Mouse (Mus musculus) ovary, postnatal 10 days (tissue): ENCODE results near the gene Sdc3.

ENCODE experiments used
- DNase-seq: peaks from one replicate; pipeline ENCODE4 v3.0.0; 2022; ENCODE audit warnings: low spot score

Sdc3 gene

DNA sequence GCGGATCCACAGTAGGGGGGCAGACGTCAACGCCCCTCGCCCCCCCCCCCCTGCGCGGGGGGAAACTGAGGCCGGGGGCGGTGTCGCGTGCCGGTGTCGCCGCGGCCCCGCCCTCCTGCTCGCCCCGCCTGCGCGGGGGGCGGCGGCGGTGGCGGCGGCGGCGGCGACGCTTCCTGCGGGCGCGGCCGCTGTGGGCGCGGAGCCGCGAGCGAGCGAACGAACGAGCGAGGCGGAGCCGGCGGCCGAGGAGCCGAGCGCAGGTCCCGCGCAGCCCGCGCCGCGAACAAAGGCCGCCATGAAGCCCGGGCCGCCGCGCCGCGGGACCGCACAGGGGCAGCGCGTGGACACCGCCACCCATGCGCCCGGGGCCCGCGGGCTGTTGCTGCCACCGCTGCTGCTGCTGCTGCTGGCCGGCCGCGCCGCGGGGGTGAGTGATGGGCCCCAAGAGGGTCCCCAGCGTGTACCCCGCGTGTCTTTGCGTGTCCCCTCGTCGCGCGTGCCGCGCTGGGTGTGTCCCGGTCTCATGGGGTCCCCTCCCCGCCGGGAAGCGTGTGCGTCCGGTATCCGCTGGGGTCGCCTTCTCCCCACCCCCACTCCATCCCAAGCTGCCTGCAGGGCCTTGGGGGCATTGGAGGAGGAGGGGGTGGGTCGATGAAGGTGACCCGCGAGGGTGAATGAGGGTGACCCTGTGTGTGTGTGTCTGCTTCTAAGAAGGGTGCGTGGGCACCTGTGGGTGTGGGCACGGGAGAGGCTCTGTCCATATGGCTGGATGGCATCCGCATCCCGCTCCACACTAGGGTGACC lies at the start of gene Sdc3:
Gene Sdc3 (plus strand): TSS at position 162 of the 804 bp plus-strand sequence.
- DNase-seq = no peak

- DNase-seq = no peak
Measured at GRCm38 (mm10) chr4:130744058-130744457, 48.3 kb upstream of the Sdc3 start.

- no peak for DNase-seq
Measured at GRCm38 (mm10) chr4:130745561-130746306, 46.6 kb upstream of the Sdc3 start.

DNA sequence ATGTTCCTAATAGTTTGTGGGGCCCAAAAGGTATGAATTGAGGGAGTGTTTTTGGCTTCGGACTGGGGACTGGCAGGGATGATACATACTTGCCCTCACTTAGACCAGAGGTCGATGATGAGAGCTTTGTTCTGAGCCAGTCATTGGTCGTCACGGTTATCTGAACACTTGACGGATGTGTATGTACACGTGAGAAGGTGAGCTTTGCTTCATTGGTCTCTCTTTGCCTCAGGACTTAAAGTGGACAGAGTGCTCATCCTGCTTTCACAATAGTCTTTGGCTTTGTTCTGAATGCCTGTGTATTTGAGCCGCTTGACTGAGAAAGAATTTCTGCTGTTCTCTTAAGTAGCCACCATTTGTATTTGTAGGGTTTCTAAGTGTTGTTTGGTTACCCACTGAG lies 42.8 kb upstream of the Sdc3 start:
- no peak for DNase-seq

- DNase-seq = no peak
Measured at GRCm38 (mm10) chr4:130751966-130752365, 40.4 kb upstream of the Sdc3 start.

GRCm38 (mm10) chr4:130752591-130752990 lies 39.7 kb upstream of the Sdc3 start:
- DNase-seq = no peak

DNA sequence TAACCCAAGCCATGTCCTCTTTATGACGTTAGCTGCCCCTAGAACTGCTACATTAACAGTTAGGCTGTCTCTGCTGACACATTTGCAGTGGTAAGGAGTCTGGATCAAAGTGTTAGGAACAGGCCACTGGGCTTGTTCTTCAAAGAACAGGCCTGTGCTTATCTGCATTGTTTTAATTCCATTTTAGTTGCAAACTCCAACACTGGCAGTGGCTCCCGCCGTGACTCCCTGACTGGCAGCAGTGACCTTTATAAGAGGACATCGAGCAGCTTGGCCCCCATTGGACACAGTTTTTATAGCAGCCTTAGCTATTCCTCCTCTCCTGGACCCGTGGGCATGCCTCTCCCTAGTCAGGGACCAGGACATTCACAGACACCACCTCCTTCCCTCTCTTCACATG lies 38.6 kb upstream of the Sdc3 start:
- no peak for DNase-seq

DNA sequence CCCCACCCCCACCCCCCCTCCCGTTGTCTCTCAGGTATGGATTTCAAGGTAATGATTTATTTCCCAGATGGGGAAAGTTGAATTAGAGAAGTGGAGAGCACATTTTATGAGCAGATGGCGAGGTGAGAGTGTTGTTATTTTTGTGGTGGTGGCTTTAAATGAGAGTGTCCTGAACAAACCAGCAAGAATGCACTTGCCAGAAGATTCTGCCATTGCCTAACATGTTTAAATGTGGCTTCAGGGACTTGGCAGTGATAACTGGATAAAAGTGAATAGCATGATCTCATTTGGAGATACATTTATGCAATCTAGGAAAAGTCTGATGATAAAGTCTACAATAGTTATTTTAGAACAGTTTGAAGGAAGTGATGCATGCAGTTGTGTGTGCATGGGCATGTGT lies 37.6 kb upstream of the Sdc3 start:
- DNase-seq = no peak

- DNase-seq = no peak
Measured at GRCm38 (mm10) chr4:130759875-130760274, 32.5 kb upstream of the Sdc3 start.

- no peak for DNase-seq
Measured at GRCm38 (mm10) chr4:130761809-130762208, 30.5 kb upstream of the Sdc3 start.

GRCm38 (mm10) chr4:130765399-130766160 lies 26.8 kb upstream of the Sdc3 start:
- DNase-seq = no peak

DNA sequence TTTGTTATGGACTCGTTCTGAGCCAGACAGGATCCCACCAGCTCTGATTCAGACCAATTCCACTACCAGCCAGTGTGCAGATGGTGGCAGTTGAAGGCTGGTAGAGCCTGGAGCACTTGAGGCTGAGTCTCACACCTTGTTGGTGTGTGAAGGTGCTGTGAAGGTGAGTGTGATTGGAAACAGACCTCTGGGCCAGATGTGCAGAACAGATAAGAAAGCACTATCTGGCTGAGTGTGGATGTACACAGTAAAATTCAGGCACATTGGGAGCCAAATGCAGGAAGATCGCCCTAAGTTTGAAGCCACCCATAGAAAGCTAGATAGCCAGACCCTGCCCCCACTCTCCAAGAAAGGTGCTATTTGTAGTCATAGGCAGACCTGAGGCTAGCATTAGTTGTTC lies 25.9 kb upstream of the Sdc3 start:
- no peak for DNase-seq

- DNase-seq = no peak
Measured at GRCm38 (mm10) chr4:130766926-130767325, 25.4 kb upstream of the Sdc3 start.

- DNase-seq = no peak
Measured at GRCm38 (mm10) chr4:130773899-130774298, 18.4 kb upstream of the Sdc3 start.

DNA sequence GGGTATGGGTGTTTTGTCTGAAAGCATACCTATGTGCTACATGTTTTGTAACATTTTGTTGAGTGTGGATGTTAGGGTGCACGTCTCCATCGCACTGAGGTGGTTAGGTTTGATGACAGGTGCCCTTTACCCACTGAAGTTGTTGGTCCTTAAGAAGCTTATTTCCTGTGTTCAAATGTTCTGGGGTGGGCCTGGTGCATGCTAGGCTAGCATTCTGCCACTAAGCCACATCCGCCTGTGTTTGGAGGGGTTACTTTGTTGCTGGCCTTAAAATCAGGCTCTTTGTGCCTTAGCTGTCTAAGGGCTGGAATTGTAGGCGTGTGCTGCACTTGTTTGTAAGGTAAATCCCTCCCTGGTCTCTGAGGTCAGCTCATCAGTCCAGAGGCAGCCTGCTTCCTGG lies 17.5 kb upstream of the Sdc3 start:
- no peak for DNase-seq

GRCm38 (mm10) chr4:130777647-130778046 lies 14.7 kb upstream of the Sdc3 start:
- no peak for DNase-seq

DNA sequence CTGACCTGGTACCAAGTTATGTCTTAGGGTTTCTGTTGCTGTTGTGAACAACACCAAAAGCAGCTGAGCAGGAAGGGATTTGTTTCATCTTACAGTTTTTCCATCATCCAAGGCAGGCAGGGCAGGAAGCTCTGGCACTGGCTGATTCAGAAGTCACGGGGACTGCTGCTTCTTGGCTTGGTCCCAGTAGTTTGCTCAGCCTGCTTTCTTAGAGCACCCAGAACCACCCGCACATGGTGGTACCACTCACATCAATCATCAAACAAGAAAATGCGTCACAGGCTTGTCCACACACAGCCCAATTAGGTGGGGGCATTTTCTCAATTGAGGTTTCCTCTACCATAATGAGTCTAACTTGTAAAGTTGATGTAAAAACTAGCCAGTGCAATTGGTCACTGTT lies 13.3 kb upstream of the Sdc3 start:
- DNase-seq = no peak

- no peak for DNase-seq
Measured at GRCm38 (mm10) chr4:130782492-130782891, 9.8 kb upstream of the Sdc3 start.

DNA sequence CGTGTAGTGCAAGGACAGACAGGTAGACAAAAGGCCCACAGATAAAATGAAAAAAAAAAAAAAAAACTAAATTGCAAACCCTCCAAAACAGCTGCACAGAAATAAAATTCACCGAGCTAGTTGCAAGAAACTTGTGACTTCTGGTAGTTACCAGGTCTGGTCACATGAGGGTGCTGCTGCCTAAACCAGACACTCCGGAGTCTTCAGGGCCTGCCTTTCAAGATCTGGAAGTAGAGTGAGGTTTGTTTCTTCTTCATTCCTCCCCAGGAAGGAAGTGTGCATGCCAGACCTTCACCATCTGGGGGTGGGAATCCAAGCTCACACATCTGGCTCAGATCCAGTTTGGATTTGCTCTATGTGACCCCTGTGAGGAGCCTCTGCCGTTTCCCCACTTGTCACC lies 7.6 kb upstream of the Sdc3 start:
- no peak for DNase-seq

GRCm38 (mm10) chr4:130787530-130787929 lies 4.8 kb upstream of the Sdc3 start:
- DNase-seq = no peak

DNA sequence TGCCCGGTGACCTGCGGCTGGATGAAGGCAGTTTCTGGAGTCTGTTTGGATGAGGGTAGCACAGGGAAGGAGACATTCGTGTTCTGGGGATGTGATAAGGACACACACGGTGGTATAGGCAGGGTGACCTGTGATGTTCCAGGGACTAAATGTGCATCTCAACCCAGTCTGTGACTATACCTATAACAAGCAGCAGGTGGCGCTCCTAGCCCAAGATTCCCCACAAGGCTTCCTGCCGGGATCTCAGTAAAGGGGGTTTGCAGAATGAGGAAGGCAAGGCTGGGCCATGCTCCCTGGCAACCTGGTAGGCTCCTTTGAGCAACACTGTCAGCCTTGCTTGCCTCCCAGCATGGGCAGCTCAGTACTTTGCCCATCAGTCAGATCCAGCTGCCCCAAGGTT lies 2.2 kb upstream of the Sdc3 start:
- peak; percentile 67 for DNase-seq

- no peak for DNase-seq
Measured at GRCm38 (mm10) chr4:130791811-130792375, 444 bp upstream of the Sdc3 start.

DNA sequence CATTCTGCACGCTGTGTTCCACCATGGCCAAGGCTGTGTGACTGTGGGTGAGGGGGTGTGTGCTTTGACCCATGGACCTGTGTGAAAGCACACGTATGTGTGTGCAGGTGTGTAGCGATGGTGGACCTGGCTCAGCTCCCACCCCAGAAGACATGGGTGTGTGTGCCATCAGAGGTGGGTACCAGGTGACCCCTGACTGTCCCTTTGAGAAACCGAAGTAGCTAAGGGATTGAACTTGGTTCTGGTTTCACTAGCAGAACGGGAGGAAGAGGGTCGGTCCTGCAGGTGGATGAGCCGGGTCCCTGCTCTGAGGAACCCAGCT lies 804 bp downstream of the Sdc3 start:
- DNase-seq = no peak
